Mouse (Mus musculus) cerebellum, postnatal 14 days (tissue): ENCODE measurements around the gene Rab31.
"Not testable (repeated sequence)": the region's sequence is repeated elsewhere in the genome, so short reads cannot be mapped to it uniquely, and the experiment has no call there.

Experiments used
- DNase-seq, 2 experiments: peaks; one replicate each; pipeline ENCODE4 v3.0.0; 2021; ENCODE audit warnings: mixed read lengths in 2 of 2

Rab31 gene

DNA sequence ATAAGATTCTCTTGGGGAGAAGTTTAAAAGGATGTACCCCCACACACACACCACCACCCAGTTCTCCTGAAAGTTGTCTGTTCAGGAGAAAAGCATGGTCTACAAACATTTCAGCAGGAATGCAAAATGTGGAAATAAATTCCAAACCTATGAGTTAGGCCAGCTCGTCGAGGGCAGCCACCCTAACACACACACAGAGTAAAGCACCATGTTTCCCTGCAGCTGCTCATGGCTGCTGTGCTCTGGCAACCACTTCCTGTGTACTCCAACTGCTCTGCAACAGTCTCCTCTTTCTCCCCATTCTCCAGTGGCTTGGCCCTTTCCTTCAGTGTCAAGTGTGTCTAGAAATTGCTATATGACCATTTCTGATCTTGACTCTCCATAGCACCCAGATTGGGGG is 114.1 kb downstream of the Rab31 start:
- no peak for DNase-seq

DNA sequence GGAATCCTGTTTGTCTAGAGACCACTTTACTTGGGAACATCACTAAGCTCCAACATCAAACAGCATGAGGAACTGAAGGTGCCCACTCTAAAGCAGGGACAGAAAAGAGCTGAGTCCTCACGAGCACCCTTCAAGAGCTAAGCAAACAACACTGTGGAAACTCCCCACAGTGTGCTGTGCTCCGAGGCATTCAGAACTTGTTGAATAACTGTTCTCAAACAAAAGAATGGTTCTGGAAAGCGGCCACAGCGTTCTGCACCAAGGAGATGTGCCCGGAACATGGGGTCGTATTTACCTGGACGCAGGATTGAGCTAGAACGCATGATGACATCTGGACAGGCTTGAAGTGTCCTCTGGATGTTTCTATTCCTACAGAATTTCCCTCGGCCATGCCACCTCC is 114.6 kb downstream of the Rab31 start:
- no peak for DNase-seq

DNA sequence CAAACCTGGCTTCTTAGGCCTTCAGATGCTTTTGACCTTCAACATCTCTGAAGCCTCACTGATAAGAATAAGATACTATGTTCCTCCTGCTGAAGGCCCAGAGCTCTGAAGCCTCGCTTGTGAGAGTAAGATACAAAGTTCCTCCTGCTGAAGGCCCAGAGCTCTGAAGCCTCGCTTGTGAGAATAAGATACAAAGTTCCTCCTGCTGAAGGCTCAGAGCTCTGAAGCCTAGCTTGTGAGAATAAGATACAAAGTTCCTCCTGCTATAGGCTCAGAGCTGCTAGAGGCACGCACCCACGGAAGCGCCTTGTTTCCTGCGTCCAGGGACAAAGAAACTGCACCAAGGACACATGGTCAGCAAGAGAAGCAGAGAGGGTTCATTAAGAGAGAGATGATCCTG is 115.8 kb downstream of the Rab31 start:
- DNase-seq = no peak

DNA sequence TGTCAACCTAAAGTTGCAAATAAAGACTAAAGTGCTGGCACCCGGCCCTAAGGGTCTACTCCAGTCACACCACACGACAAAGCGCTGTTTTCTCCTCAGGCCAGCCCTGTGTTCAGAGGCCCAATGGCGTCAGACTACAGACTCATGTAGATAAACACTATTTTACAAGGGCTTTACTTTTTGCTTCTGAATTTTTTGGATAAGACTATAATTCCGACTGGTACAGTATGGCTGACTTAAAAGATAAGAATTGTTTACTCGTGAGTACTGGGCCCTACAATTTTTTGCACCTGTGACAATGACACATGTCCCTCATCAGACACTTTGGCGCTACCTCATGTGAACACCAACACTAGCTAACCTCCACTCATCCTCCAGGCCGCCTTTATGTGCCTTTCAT is 116.5 kb downstream of the Rab31 start:
- DNase-seq = no peak

DNA sequence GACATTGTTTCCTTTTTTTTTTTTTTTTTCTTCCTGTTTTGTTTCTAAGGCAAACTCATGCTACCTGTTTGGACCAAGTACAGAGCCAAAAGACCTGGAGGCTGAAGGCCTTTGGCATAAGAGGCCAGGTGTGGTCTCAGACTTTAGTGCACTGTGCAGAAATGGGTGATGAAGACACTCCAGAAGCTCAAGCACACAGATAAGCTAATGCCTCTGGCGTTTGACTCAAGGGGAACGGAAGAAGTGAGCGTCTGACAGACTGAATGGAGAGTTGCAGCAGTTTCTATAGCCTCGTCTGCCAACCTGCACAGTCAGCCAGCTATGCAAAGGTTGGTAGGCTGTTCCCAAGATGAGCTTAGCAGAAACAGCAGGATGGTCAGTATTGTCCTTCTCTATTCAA is 116.9 kb downstream of the Rab31 start:
- no peak for DNase-seq

DNA sequence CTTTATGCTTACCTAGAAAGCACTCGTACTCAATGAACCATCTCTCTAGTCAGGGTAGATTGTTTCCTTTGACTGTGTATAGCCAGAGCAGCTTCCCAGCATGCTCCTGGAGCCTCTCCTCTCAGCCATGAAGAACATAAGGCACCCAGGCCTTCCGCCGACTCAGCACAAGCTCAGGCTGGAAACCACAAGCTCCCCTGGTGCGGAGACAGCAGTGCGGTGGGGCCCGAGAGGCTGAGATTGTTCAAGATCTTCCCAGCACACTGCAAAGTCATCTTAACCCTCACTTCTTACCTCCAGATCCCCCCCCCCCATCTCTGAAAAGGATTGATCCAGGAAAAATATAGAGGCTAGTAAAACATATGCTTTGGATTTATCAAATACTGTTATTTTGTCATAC is 122.0 kb downstream of the Rab31 start:
- DNase-seq = peak in 1 of 2 experiments; percentile 20

DNA sequence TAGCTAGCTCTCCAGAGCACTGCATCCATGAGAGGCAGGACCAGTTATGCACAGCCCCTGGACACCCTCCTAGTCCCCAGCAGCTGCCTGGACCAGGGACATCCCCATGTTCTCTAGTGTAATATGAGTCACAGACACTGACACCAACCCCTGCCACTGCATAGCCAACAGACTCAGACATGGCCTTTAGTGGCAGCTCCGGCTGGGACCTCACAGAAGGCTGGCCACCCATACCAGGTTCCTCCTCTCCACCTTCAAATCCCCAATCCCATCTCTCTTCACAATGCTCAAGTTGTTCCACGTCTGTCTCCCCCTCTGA is 123.4 kb downstream of the Rab31 start:
- no peak for DNase-seq

DNA sequence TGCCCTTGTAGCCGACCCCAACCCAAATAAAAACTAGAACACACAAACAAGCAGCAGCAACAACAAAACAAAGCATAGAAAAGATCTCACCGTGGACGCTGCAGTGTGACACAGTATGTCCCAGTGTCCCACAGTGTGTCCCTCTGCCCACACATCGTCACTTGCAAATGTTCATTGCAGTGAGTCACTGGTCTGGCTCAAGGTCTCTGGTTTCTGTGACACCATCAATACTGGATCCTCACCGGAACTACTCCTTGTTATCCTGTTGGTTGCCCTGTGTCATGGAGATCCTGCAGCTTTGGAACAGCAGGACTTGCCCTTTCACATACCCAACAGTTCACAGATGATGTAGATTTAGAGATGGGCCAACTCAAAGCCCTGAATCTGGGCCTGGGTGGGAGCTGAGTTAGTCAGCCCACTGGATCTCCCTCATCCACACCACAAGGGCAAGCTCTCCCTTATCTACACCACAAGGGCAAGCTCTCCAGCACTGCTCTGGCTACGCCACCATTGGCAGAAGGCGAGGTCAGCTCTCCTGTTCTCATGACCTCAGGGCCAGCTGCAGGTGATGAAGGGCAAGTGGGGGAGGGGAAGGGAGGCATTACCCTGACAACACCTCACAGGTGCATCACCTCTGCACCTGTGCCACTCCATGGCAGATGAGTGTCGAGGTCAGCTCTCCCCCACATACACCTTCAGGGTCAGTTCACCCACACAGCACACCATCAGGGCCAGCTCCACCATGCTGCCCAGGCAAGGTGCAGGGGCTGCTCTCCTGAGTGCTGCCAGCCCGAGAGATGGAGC is 124.0 kb downstream of the Rab31 start:
- no peak for DNase-seq

DNA sequence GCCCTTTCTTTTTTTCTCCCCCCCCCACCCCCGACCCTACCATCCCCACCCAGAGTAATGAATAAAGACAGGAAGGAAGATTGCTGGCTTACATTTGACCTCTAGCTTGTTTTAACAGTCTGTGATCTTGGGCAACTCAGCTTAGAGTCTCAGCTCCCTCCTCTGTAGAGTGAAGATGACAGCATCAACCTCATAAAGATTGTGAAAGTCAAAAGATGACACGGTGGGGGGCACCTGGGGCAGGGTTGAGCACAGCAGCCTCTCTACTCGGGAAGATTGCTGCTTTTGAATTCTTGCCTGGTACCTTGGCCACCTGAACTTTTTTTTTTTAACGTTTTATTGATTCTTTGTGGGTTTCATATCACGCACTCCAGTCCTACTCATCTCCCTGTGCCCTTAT is 124.6 kb downstream of the Rab31 start:
- DNase-seq = no peak

DNA sequence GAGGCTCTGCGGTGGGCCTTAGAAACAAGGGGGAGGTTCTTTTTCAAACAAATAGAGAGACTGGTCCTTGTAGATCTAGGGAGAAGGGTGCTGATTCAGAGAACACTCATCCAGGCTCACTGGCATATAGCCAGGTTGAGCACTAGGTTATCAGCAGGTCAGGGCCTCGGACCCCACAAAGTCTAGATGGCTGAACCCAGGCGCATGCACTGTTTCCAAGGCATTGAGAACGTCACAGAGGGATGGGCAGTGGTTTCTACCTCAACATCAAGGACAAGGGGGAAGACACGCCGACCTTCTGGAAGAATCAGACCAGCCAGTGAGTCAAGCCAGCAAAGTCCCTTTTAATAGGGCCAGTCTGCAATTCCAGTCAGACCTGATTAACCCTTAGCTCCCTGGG is 125.3 kb downstream of the Rab31 start:
- DNase-seq = no peak

DNA sequence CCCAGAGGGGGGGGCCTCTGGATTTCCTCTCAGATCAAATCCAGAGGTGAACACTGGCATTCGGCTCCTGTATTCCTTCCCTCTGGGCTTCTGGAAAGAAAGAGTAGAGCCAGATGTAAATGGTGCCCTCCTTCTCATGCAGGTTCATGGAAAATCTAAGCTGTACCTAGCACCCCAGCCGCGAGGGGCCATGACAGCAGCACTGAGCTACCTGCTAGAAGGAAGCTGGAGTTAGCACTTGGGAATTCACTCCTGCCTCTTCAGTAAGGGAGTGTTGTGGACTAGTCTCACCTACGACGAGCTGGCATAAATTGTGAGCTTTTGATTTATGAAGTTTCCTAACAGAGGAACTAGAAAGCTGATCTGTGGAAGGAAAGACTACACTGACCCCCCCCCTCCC is 129.0 kb downstream of the Rab31 start:
- DNase-seq = no peak

DNA sequence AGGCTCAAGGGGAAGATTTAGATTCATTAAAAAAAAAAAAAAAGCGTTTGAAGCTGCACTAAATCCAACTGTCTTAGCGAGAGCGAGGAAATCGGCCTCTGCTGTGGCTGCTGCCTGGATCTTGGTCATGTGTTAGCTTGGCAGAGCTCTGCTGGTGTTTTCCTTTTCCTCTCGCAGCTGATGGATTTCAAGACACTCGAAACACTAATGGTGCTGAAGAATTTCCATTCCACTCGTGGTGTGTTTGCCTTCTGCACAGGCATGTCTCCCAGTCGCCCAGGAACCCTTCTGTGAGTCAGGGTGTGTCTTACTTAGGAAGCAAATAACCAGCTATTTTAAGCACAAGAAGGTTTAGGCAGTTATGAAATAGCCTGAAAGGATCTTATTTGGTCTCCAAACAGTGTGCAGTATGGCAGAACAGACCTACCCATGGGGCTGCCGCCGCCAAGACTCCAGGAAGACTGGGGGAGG is 129.5 kb downstream of the Rab31 start:
- peak; percentile 39 to 41 for DNase-seq

DNA sequence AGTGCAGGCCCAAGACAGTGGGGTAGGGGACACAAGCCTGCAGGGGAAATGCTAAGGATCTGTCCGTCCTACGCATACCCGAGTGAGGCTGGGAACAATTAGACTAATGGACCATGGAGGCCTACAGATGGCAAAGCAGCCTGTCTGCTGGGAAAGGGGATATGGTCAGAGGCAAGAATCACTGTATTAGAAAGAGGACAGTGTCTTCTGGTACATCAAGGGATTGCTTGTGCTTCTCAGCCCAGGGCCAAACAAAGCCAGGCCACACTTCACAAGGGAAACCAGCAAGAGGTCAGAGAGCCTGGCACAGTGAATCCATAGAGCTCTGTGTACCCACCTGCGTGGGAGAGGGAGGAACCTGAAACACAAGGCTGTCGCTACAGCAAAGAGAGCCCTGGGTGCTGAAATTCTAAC is 130.0 kb downstream of the Rab31 start:
- DNase-seq = peak; percentile 36 to 43

DNA sequence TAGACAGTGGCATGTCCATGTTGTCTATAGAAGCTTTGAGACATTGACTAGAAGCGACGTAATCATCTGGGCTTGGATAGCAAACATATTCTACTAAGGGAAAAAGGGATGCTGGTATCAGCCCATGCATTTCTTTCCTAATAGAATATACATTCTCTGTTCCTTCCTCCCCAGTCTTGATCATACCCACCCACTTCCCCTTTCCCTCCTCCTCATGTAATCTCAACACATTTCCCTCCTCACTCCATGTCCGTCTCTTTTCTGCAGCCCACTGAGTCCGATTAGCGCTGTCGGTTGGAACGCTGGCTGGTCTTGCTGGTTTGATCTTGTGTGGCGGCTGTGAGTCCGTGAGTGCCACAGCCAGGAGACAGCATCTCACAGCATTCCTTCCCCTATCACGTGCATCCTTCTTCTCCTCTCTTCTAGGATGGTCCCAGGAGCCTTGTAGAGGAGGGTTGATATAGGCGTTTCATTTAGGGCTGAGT is 130.8 kb downstream of the Rab31 start, which contains the start of gene Txndc2:
Txndc2 (minus strand) TSS at position 435 of the 485 bp plus-strand sequence.
- no peak for DNase-seq

DNA sequence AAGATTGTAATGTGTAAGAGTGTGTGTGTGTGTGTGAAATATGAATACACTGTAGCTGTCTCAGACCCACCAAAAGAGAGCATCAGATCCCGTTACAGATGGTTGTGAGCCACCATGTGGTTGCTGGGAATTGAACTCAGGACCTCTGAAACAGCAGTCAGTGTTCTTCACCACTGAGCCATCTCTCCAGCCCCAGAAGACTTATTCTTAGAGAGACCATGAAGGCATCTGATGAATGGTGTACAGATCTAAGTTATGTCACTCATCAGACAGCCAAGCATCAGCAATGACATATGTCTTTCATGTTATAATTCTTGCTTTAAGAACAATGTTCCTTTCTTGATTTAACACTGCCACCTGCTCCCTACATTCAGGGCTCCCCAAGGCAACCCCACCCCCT is 133.4 kb downstream of the Rab31 start:
- DNase-seq = no peak

DNA sequence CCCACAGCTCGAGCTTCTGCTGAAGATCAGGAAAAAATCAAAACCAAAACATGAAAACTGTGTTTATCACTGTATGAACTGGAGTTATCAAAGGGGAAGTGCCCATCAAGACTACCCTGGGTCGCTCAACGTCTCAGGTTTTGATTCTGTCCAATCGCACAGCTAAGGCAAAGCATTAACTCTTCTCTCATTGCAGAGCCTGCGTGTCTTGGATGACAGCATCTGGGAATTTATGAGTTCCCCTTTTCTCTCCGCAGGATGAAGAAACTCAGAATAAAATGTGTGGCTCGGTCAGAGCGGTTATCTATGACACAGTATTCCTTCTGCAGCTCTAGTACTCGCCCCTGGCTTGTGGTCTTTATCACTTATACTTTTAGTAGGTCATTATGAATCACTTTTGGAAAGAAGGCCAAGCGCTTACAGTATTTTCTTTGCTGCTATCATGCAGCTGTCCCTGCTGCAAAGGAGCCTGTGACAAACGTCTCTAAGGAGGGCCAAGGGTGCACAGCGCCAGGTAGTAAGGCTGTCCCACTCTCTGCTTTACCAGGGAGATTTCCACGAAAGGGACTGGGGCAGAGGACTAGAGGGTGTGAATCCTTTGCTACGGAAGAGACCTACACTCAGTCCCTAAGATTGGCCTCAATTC is 136.7 kb downstream of the Rab31 start:
- DNase-seq = no peak

DNA sequence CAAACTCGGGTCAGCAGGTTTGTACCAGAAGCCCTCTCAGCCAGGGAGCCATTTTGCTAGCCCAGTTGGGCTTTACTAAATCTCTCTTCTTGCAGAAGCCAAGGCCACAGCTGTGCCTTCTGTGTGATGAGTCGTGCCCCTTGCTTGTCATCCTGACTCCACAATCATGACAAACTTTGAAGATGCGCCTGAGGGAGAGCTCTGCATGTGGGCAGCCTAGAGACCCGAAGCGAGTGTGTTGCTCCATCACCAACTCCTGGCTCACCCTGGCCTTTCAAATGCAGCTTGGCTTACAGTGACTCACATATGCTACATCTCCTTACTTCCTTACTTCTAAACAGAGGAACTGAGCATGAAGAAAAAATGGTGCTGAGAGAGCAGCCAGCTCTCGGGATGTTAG is 142.6 kb downstream of the Rab31 start:
- no peak for DNase-seq

DNA sequence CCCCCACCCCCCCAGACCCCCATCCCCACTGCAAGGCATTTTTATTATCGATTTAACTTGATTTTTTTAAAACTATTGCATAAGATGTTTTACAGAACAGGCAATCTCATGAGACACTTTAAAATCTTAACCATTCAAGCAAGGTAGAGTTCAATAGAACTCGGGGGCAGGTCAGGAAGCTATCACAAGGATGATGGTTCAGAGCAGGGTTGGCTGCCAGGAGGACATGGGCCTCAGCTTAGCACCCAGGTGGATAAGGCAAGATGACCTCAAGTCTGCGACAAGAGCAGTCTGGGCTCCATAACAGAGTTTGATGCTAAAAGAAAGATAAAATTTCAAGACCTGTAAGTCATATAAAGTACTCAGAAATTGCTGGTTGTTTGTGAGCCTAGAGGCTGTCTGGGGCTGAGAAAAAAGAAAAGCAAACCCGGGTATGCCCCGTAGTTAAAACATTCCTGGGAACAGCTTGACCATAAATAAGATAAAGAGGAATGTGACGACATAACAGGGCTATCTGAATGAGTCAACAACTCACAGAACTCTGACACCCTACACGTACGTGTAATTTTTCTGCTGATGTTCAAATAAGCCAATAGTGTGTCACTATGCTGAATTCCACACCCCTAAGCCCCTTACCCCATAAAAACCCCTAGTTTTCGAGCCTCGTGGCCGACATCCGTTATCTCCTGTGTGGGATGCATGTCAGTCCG is 143.6 kb downstream of the Rab31 start:
- DNase-seq = not testable (repeated sequence)

DNA sequence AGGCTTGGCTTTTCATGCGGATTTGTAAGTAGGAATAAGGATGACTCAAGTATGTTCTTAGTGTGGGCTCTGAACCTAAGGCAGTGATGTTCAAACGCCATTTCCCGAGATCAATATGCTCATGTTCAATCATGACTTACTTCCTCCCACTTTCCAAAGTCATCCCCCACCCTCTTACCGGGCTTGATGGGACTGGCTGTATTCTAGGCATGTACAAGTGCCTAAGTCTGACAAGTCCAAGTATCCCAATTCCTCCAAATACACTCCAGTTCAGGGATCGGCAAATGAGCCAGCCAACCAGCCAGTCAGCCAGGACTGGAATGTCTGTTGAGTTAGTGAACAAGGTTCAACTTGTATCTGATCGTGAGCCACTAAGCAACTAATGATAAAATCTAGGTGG is 146.3 kb downstream of the Rab31 start:
- no peak for DNase-seq

DNA sequence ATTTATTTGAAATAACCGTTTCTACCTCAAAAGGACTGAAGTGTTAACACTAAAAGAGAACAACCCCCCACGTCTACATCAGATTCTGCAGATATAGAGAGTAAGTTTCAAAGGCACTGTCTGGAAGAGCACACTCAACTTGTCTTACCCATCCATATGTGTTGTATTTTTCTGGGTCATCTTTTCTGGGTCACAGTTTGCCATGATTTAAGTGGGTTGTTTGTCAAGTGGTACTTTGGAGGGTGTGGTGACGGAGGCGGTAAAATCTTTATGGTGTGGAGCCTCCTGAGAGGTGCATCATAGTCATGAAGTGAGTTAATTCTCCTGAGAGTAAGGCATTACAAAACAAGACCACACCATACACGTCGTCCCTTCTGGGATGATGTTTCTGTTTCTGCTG is 147.0 kb downstream of the Rab31 start:
- no peak for DNase-seq

DNA sequence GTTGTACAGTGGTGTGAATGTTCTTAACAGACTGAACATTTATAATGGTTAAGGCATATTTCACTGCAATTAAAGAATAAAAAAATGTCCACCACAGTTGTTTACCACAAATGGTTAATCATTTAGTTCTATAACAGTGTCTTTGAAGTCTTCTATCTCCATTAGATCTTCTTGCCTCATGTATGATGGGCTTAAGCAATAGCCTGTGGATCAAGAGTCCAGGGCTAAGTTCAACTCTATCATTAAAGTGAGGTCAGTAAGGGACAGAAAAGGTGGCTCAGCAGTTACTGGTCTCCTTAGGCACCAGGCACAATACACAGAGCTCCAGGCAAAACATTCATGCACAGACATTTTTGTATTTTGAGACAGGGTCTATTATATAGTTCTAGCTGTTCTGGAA is 149.4 kb downstream of the Rab31 start:
- DNase-seq = no peak

DNA sequence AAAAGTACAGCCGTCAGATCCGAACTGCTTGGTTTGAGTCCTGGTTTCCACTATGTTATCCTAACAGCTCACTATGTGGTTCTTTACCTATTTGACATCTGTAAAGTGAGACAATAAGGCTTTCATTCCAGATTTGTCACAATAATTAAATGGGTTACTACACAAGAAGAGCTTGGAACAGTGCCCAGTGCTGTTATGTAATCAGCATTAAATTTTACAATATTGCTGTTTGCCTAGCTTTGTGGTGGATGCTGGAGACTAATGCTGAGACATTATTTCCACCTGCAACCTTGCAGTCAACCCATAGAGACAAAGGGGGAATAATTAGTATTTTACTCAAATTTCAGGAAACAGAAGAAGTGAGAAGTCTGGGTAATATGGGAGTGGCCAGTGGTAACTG is 154.1 kb downstream of the Rab31 start:
- DNase-seq = no peak

DNA sequence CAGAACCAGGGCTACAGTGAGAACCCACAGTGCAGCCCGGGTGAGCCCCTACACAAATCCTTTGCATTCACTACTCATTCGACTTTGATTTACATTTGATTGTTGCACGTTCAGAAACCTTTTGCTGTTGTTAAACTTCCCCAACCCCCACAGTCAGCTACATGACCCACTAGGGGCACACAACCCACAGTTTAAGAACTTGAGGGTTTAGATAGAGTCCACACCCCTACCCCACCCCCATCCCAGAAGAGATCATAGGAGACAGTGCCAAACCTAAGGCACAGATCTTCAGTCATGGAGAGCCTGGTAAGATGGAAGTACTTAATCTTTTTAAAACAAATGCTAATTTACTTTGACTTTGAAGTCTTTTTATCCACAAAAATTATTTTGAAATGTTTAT is 156.9 kb downstream of the Rab31 start:
- no peak for DNase-seq

DNA sequence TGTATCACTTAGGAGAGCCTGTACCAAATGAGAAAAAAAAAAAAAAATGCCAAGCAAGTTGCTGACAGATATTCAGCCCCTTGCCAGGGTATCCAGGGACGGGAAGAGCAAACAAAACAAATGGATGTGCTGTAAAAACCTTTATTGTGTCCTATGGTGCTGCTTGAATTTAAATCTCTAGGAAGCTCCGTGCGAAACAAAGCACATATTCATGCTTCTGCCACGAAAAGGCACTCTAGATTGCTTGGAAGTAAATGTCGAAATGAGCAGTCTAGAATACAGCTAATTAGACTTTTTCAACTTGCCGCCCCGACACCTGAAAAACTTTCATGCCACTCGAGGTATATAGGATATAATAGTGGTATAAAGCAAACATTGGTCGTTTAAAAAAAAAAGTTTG is 158.1 kb downstream of the Rab31 start:
- DNase-seq = no peak
